Comparison of ENCODE assay signal across 10 mouse cellular contexts in genomic region chr11:4184251-4184952, GRCm38 (mm10). TPM values are rescaled to one million over a fixed set of nuclear protein-coding genes. Genes with fewer than 3 reads are reported as not detected.
A peak's percentile ranks its signal among the peaks of the same experiment; 100 is the strongest.
DNase-seq lines count a peak whose midpoint lies in the region; ATAC-seq lines count a peak whose summit lies in the region.
"Had no signal": no experiment of that assay in that cellular context is flagged by ENCODE, and none has a peak within 500 bp of the region (broad histone marks: within the 10 kb centered on the region; RNA-seq: fewer than 3 reads in every experiment).

No protein-coding gene starts in this region.

- no peaks in the 10 kb centered on the region for H3K27me3 ChIP-seq in hindbrain, embryonic 13.5 days
- H3K27me3 ChIP-seq in hindbrain, embryonic 11.5 days (ENCODE audit: control insufficient read depth, insufficient read depth, low read length) = no peaks in the 10 kb centered on the region
- H3K27me3 ChIP-seq in neural tube, embryonic 15.5 days (replicated peaks) = no peaks in the 10 kb centered on the region

- no peak overlapping the region for H3K9ac ChIP-seq in hindbrain, embryonic 13.5 days
- no peak overlapping the region for H3K9ac ChIP-seq in hindbrain, embryonic 11.5 days (ENCODE audit: low read depth, low read length)
- H3K9ac ChIP-seq in neural tube, embryonic 15.5 days (replicated peaks) = no peak overlapping the region

- ATAC-seq in hindbrain, embryonic 13.5 days (ENCODE audit: low FRiP score) = no peak
- ATAC-seq in hindbrain, embryonic 11.5 days (ENCODE audit: low FRiP score) = no peak
- ATAC-seq in neural tube, embryonic 15.5 days (ENCODE audit: low FRiP score) = no peak

- H3K9me3 ChIP-seq in hindbrain, embryonic 13.5 days = no peaks in the 10 kb centered on the region
- H3K9me3 ChIP-seq in hindbrain, embryonic 11.5 days (ENCODE audit: control insufficient read depth, low read length) = no peaks in the 10 kb centered on the region
- no peaks in the 10 kb centered on the region for H3K9me3 ChIP-seq in neural tube, embryonic 15.5 days (replicated peaks)
- H3K9me3 ChIP-seq: G1E had no signal

- peaks cover 42% of the 10 kb centered on the region for H3K36me3 ChIP-seq in hindbrain, embryonic 13.5 days
- H3K36me3 ChIP-seq in hindbrain, embryonic 11.5 days (ENCODE audit: control insufficient read depth, insufficient read depth, low read length) = 0 out of 2 replicates have a peak, but pooled peaks cover 3% of the 10 kb centered on the region
- H3K36me3 ChIP-seq in neural tube, embryonic 15.5 days = peaks cover 39% of the 10 kb centered on the region

- peaks cover 18% of the 10 kb centered on the region for H3K4me1 ChIP-seq in hindbrain, embryonic 13.5 days (replicated peaks)
- no peaks in the 10 kb centered on the region; the same call in 1 of the 2 replicates for H3K4me1 ChIP-seq in hindbrain, embryonic 11.5 days (replicated peaks; ENCODE audit: control insufficient read depth, insufficient read depth, low read length)
- H3K4me1 ChIP-seq in neural tube, embryonic 15.5 days = peaks cover 25% of the 10 kb centered on the region

- H3K27ac ChIP-seq in hindbrain, embryonic 13.5 days = 0 out of 2 replicates have a peak overlapping the region, but pooled peaks have one; percentile 19
- no peak overlapping the region for H3K27ac ChIP-seq in hindbrain, embryonic 11.5 days (ENCODE audit: low read depth, low read length)
- peak overlapping the region; percentile 14 for H3K27ac ChIP-seq in neural tube, embryonic 15.5 days (replicated peaks)

- WGBS in hindbrain, embryonic 13.5 days = 70% methylated on average over 4 of the region's 4 CpGs
- 78% methylated on average over 4 of the region's 4 CpGs for WGBS in hindbrain, embryonic 11.5 days
- 73% methylated on average over 4 of the region's 4 CpGs for WGBS in neural tube, embryonic 15.5 days

- no peak overlapping the region for H3K4me3 ChIP-seq in hindbrain, embryonic 13.5 days
- H3K4me3 ChIP-seq in hindbrain, embryonic 11.5 days (ENCODE audit: low read depth, low read length) = no peak overlapping the region
- no peak overlapping the region for H3K4me3 ChIP-seq in neural tube, embryonic 15.5 days (replicated peaks)

- DNase-seq in hindbrain, embryonic 11.5 days (ENCODE audit: low spot score) = no peak
- peak; percentile 50 for DNase-seq in lung, postnatal 36 days
- no peak for DNase-seq in lung, postnatal 4 days
- DNase-seq in Muller cell, postnatal 12 days (ENCODE audit: inconsistent ontology term) = peak; percentile 81
- DNase-seq in adrenal gland, postnatal 14 days = no peak
- DNase-seq in thymus, postnatal 10 days (ENCODE audit: low spot score in 2 of 2) = no peak
- DNase-seq: cerebellum, adult 9-11 months had no signal

- no peak overlapping the region for H3K4me2 ChIP-seq in hindbrain, embryonic 13.5 days
- H3K4me2 ChIP-seq in hindbrain, embryonic 11.5 days (replicated peaks; ENCODE audit: low read depth, low read length) = no peak overlapping the region
- H3K4me2 ChIP-seq in neural tube, embryonic 15.5 days = no peak overlapping the region

RNA-seq across cellular contexts. Expression of gene Tbc1d10a, which starts 2.2 kb away (rescaled TPM):
- polyA plus RNA-seq in hindbrain, embryonic 13.5 days (2015; fragmentation: Nextera tagmentation; extraction: Ambion mirVana) = 26.1 and 28.0 TPM in 2 replicates
- polyA plus RNA-seq in hindbrain, embryonic 11.5 days (2014; fragmentation: Nextera tagmentation; extraction: Ambion mirVana) = 13.8 and 17.6 TPM in 2 replicates
- 40.2 and 40.3 TPM in 2 replicates for polyA plus RNA-seq in neural tube, embryonic 15.5 days (2015; fragmentation: Nextera tagmentation; extraction: Ambion mirVana)
- 15.6 and 18.2 TPM in 2 replicates for total RNA-seq in adrenal gland, postnatal 14 days (2021)

RNA-seq across cellular contexts. Expression of gene Sf3a1, which starts 24.3 kb away (rescaled TPM):
- polyA plus RNA-seq in hindbrain, embryonic 13.5 days (2015; fragmentation: Nextera tagmentation; extraction: Ambion mirVana) = 54.3 and 55.1 TPM in 2 replicates
- polyA plus RNA-seq in hindbrain, embryonic 11.5 days (2014; fragmentation: Nextera tagmentation; extraction: Ambion mirVana) = 80.7 and 81.1 TPM in 2 replicates
- 41.8 and 47.4 TPM in 2 replicates for polyA plus RNA-seq in neural tube, embryonic 15.5 days (2015; fragmentation: Nextera tagmentation; extraction: Ambion mirVana)
- 43.7 and 49.8 TPM in 2 replicates for total RNA-seq in adrenal gland, postnatal 14 days (2021)

RNA-seq across cellular contexts. Expression of gene Ccdc157, which starts 24.3 kb away (rescaled TPM):
- 7.2 and 8.1 TPM in 2 replicates for polyA plus RNA-seq in hindbrain, embryonic 13.5 days (2015; fragmentation: Nextera tagmentation; extraction: Ambion mirVana)
- 2.7 and 3.5 TPM in 2 replicates for polyA plus RNA-seq in hindbrain, embryonic 11.5 days (2014; fragmentation: Nextera tagmentation; extraction: Ambion mirVana)
- 7.5 and 10.0 TPM in 2 replicates for polyA plus RNA-seq in neural tube, embryonic 15.5 days (2015; fragmentation: Nextera tagmentation; extraction: Ambion mirVana)
- 8.7 and 11.5 TPM in 2 replicates for total RNA-seq in adrenal gland, postnatal 14 days (2021)

RNA-seq across cellular contexts. Expression of gene Castor1, which starts 33.6 kb away (rescaled TPM):
- 2.2 and 2.3 TPM in 2 replicates for polyA plus RNA-seq in hindbrain, embryonic 13.5 days (2015; fragmentation: Nextera tagmentation; extraction: Ambion mirVana)
- polyA plus RNA-seq in hindbrain, embryonic 11.5 days (2014; fragmentation: Nextera tagmentation; extraction: Ambion mirVana) = 2.1 and 3.4 TPM in 2 replicates
- 5.5 and 17.4 TPM in 2 replicates for polyA plus RNA-seq in neural tube, embryonic 15.5 days (2015; fragmentation: Nextera tagmentation; extraction: Ambion mirVana)
- total RNA-seq in adrenal gland, postnatal 14 days (2021) = 6.1 and 8.5 TPM in 2 replicates

RNA-seq across cellular contexts. Expression of gene Rnf215, which starts 49.4 kb away (rescaled TPM):
- polyA plus RNA-seq in hindbrain, embryonic 13.5 days (2015; fragmentation: Nextera tagmentation; extraction: Ambion mirVana) = 42.9 and 44.0 TPM in 2 replicates
- polyA plus RNA-seq in hindbrain, embryonic 11.5 days (2014; fragmentation: Nextera tagmentation; extraction: Ambion mirVana) = 24.8 and 31.8 TPM in 2 replicates
- polyA plus RNA-seq in neural tube, embryonic 15.5 days (2015; fragmentation: Nextera tagmentation; extraction: Ambion mirVana) = 40.2 and 44.9 TPM in 2 replicates
- 17.2 and 25.2 TPM in 2 replicates for total RNA-seq in adrenal gland, postnatal 14 days (2021)

Comparison
In these comparisons a context has a peak if more than half of its experiments do, and no peak if none do; other contexts are left out.
1. DNase-seq: peak in lung, postnatal 36 days (single experiment) and Muller cell, postnatal 12 days (single experiment); none in hindbrain, embryonic 11.5 days (single experiment), lung, postnatal 4 days (0 of 2), adrenal gland, postnatal 14 days (single experiment) and thymus, postnatal 10 days (0 of 2).